Mouse (Mus musculus) forebrain, embryonic 11.5 days (tissue): ENCODE data around the gene Gm20388. TPM values are rescaled to one million over a fixed set of nuclear protein-coding genes. Genes with fewer than 3 reads are reported as not detected.
"Not testable (repeated sequence)": the region's sequence is repeated elsewhere in the genome, so short reads cannot be mapped to it uniquely, and the experiment has no call there.

Experiments used
- ATAC-seq: fragments of 200-750 bp; cut with Nextera tagmentation; replicated peaks from 2 replicates; pipeline ENCODE4 v1.8.0; 2017; ENCODE audit warnings: moderate TSS enrichment; ENCODE audit not compliant: low FRiP score
- DNase-seq: peaks from one replicate; pipeline ENCODE4 v3.0.0-alpha.2; 2017; ENCODE audit warnings: low spot score
- H3K27ac ChIP-seq: fragments of 300-500 bp; sonication (generic); 2 replicates; pipeline ENCODE4 v1.5.1; 2014; ENCODE audit warnings: low read depth, low read length
- H3K27me3 ChIP-seq: fragments of 300-500 bp; sonication (generic); 2 replicates; pipeline ENCODE4 v1.6.1; 2014; ENCODE audit warnings: mild to moderate bottlenecking, low read length, mixed read lengths; ENCODE audit not compliant: control insufficient read depth, insufficient read depth
- H3K36me3 ChIP-seq: fragments of 300-500 bp; sonication (generic); 2 replicates; pipeline ENCODE4 v1.6.1; 2014; ENCODE audit warnings: mild to moderate bottlenecking, low read length, moderate library complexity, mixed read lengths; ENCODE audit not compliant: control insufficient read depth, insufficient read depth
- H3K4me1 ChIP-seq: fragments of 300-500 bp; sonication (generic); replicated peaks from 2 replicates; pipeline ENCODE4 v1.6.1; 2014; ENCODE audit warnings: low read length, mixed read lengths; ENCODE audit not compliant: control insufficient read depth, insufficient read depth
- H3K4me2 ChIP-seq: fragments of 300-500 bp; sonication (generic); 2 replicates; pipeline ENCODE4 v1.6.1; 2014; ENCODE audit warnings: low read depth, mild to moderate bottlenecking, low read length, moderate library complexity, mixed read lengths; ENCODE audit not compliant: severe bottlenecking
- H3K4me3 ChIP-seq: fragments of 300-500 bp; sonication (generic); 2 replicates; pipeline ENCODE4 v1.5.1; 2014; ENCODE audit warnings: low read depth, low read length
- H3K9ac ChIP-seq: fragments of 300-500 bp; sonication (generic); 2 replicates; pipeline ENCODE4 v1.6.1; 2014; ENCODE audit warnings: low read length
- H3K9me3 ChIP-seq: fragments of 300-500 bp; sonication (generic); 2 replicates; pipeline ENCODE4 v1.6.1; 2016; ENCODE audit warnings: low read length, mixed read lengths; ENCODE audit not compliant: control insufficient read depth
- WGBS: fragments of 180-500 bp; shearing (Covaris S2); extraction: QIAGEN DNeasy Blood & Tissue Kit; methylation state at CpG from one replicate; pipeline ENCODE4 v1.1.7; 2014; 5-methylcytosine and 5-hydroxymethylcytosine counted together
- polyA plus RNA-seq: library from polyadenylated mRNA; unstranded; fragments of >200 nt; fragmentation: Nextera tagmentation; extraction: Ambion mirVana; gene quantifications from 2 replicates; pipeline ENCODE4 v1.2.1, GENCODE M21; 2014

Gene Gm20388
- polyA plus RNA-seq, 1 experiment from 2014 or later = not detected

GRCm38 (mm10) chr8:123536990-123537380 lies 3626.3 kb downstream of the Gm20388 start:
- Histone ChIP-seq H3K36me3 (peaks cover 2% of the 10 kb centered on the region; the same call in 1 of the 2 replicates), H3K4me3 (no peak overlapping the region), H3K9me3 (no peaks in the 10 kb centered on the region), H3K4me2 (no peak overlapping the region), H3K4me1 (no peaks in the 10 kb centered on the region), H3K27me3 (peaks cover 3% of the 10 kb centered on the region), H3K9ac (no peak overlapping the region), H3K27ac (no peak overlapping the region)
- 29% methylated on average over 10 of the region's 10 CpGs for WGBS
- ATAC-seq (no peak), DNase-seq (no peak)

DNA sequence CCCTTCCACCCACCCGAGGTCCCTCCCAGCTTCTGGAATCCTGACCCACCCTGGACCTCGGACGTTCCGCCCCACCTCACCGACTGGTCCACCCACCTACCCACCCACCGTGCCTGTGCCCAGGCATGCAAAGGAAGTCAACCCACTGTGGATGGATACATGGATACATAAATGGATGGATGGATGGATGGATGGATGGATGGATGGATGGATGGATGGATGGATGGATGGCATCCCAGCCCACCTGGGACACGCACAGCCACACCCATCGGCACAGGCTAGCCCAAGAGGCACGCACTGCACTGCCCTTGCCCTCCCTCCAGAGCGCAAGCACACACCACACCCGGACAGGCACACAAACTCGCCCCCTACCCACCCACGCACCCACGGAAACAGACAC lies 3627.0 kb downstream of the Gm20388 start:
- WGBS = 70% methylated on average over 6 of the region's 14 CpGs
- DNase-seq, H3K4me2 ChIP-seq, H3K9me3 ChIP-seq, H3K27me3 ChIP-seq, H3K4me3 ChIP-seq, H3K36me3 ChIP-seq, H3K4me1 ChIP-seq, H3K27ac ChIP-seq, H3K9ac ChIP-seq, ATAC-seq: not testable (repeated sequence)

- H3K27ac ChIP-seq, H3K4me3 ChIP-seq, ATAC-seq, H3K36me3 ChIP-seq, DNase-seq, H3K9ac ChIP-seq, H3K4me1 ChIP-seq, H3K27me3 ChIP-seq, H3K9me3 ChIP-seq, H3K4me2 ChIP-seq: not testable (repeated sequence)
- no CpG with 5 or more reads among the region's 45 CpGs for WGBS
Measured at GRCm38 (mm10) chr8:123564221-123564620, 3653.6 kb downstream of the Gm20388 start.

DNA sequence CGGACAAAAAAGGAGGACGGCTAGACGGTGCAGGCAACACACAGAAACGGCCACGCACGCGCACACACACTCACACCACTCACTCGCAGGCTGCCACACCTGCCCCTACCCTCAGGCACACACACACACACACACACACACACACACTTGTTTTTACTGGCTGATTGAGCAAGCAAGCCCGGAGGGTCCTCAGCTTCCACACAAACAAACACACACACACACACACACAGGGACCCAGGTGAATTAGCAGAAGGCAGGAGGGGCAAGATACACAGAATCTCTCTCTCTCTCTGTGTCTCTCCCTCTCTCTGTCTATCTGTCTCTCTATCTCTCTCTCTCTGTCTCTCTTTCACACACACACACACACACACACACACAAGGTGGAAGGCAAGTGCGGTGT lies 3664.7 kb downstream of the Gm20388 start:
- 73% methylated on average over 2 of the region's 10 CpGs for WGBS
- not testable (repeated sequence) for ATAC-seq, DNase-seq, H3K4me3 ChIP-seq, H3K4me2 ChIP-seq, H3K27ac ChIP-seq, H3K9ac ChIP-seq, H3K4me1 ChIP-seq, H3K9me3 ChIP-seq, H3K36me3 ChIP-seq, H3K27me3 ChIP-seq

DNA sequence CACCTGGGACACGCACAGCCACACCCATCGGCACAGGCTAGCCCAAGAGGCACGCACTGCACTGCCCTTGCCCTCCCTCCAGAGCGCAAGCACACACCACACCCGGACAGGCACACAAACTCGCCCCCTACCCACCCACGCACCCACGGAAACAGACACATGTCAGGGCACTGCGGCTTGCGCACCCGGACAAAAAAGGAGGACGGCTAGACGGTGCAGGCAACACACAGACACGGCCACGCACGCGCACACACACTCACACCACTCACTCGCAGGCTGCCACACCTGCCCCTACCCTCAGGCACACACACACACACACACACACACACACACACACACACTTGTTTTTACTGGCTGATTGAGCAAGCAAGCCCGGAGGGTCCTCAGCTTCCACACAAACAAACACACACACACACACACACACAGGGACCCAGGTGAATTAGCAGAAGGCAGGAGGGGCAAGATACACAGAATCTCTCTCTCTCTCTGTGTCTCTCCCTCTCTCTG lies 3690.1 kb downstream of the Gm20388 start:
- not testable (repeated sequence) for ATAC-seq, H3K4me3 ChIP-seq, H3K9ac ChIP-seq, H3K27ac ChIP-seq, H3K36me3 ChIP-seq, H3K9me3 ChIP-seq, H3K27me3 ChIP-seq, DNase-seq, H3K4me2 ChIP-seq, H3K4me1 ChIP-seq
- WGBS = 82% methylated on average over 12 of the region's 19 CpGs

DNA sequence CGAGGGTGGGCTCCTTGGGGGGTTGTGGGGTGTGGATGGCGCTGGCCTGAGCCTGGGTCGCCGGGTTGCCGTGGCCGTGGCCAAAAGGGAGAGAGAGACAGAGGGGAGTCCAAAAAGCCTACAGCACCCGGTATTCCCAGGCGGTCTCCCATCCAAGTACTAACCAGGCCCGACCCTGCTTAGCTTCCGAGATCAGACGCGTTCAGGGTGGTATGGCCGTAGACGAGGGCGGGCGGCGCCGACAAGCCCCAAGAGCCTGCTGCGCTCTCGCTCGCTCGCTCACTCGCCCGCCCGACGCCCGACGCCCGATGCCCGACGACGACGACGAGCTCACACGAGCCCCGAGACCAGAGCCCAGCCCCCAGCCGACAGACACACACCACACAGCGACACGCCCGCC lies 3690.8 kb downstream of the Gm20388 start:
- DNase-seq, H3K9me3 ChIP-seq, H3K27me3 ChIP-seq, H3K27ac ChIP-seq, H3K9ac ChIP-seq, ATAC-seq, H3K36me3 ChIP-seq, H3K4me2 ChIP-seq, H3K4me3 ChIP-seq, H3K4me1 ChIP-seq: not testable (repeated sequence)
- WGBS = no CpG with 5 or more reads among the region's 40 CpGs

GRCm38 (mm10) chr8:123612652-123613051 lies 3702.0 kb downstream of the Gm20388 start:
- not testable (repeated sequence) for ATAC-seq, H3K36me3 ChIP-seq, DNase-seq

DNA sequence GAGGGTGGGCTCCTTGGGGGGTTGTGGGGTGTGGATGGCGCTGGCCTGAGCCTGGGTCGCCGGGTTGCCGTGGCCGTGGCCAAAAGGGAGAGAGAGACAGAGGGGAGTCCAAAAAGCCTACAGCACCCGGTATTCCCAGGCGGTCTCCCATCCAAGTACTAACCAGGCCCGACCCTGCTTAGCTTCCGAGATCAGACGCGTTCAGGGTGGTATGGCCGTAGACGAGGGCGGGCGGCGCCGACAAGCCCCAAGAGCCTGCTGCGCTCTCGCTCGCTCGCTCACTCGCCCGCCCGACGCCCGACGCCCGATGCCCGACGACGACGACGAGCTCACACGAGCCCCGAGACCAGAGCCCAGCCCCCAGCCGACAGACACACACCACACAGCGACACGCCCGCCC lies 3712.9 kb downstream of the Gm20388 start:
- H3K27ac ChIP-seq, H3K9ac ChIP-seq, H3K4me1 ChIP-seq, DNase-seq, H3K4me3 ChIP-seq, H3K36me3 ChIP-seq, H3K4me2 ChIP-seq, H3K9me3 ChIP-seq, ATAC-seq: not testable (repeated sequence)
- H3K27me3 ChIP-seq = peaks cover 19% of the 10 kb centered on the region
- WGBS = no CpG with 5 or more reads among the region's 39 CpGs

More at GRCm38 (mm10) chr8:123612652-123613051, 3702.0 kb downstream of the Gm20388 start:
- H3K4me3 ChIP-seq, H3K9ac ChIP-seq, H3K27ac ChIP-seq, H3K4me2 ChIP-seq, H3K27me3 ChIP-seq, H3K4me1 ChIP-seq, H3K9me3 ChIP-seq: not testable (repeated sequence)
- 80% methylated on average over 1 of the region's 5 CpGs for WGBS

DNA sequence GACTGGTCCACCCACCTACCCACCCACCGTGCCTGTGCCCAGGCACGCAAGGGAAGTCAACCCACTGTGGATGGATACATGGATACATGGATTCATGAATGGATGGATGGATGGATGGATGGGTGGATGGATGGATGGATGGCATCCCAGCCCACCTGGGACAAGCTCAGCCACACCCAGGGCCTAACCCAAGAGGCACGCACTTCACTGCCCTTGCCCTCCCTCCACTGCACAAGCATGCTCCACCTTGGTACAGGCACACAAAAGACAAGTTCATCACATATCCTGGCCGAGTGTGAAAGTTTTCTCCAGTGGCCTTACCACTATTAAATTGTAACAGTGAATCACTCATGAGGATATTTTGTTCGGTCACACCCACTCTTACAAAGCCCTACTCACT lies 3713.6 kb downstream of the Gm20388 start:
- H3K4me3 ChIP-seq = no peak overlapping the region
- no peak for ATAC-seq

More for the DNA sequence above, 3713.6 kb downstream of the Gm20388 start:
- H3K4me2 ChIP-seq = no peak overlapping the region
- no peaks in the 10 kb centered on the region for H3K9me3 ChIP-seq
- WGBS = 53% methylated on average over 5 of the region's 5 CpGs
- no peaks in the 10 kb centered on the region for H3K36me3 ChIP-seq
- H3K27me3 ChIP-seq = peaks cover 17% of the 10 kb centered on the region
- H3K4me1 ChIP-seq = 0 out of 2 replicates have a peak, but pooled peaks cover 2% of the 10 kb centered on the region
- no peak for DNase-seq
- no peak overlapping the region for H3K27ac ChIP-seq
- no peak overlapping the region for H3K9ac ChIP-seq
